18 mouse cellular contexts compared by ENCODE assay signal in genomic region chr9:56420892-56421601, GRCm38 (mm10). TPM values are rescaled to one million over a fixed set of nuclear protein-coding genes. Genes with fewer than 3 reads are reported as not detected.
DNase-seq lines count a peak whose midpoint lies in the region; ATAC-seq and TF ChIP-seq lines count a peak whose summit lies in the region.
"Had no signal": no experiment of that assay in that cellular context is flagged by ENCODE, and none has a peak within 500 bp of the region (broad histone marks: within the 10 kb centered on the region; RNA-seq: fewer than 3 reads in every experiment).

No protein-coding gene starts in this region.

- no peak overlapping the region for H3K4me2 ChIP-seq in limb, embryonic 13.5 days (replicated peaks)
- H3K4me2 ChIP-seq in CH12.LX (ENCODE audit: insufficient read depth, low read depth, poor library complexity, severe bottlenecking), result peak overlapping the region; percentile 93
- H3K4me2 ChIP-seq in liver, embryonic 15.5 days, result 0 out of 2 replicates have a peak overlapping the region, but pooled peaks have one; percentile 4
- H3K4me2 ChIP-seq: forebrain, embryonic 13.5 days had no signal

- no peak for TF ChIP-seq RAD21 in CH12.LX (IDR thresholded peaks at IDR 0.05; ENCODE audit: low read depth, low read length)

- TF ChIP-seq CTCF in gastrocnemius, adult 2 months (IDR thresholded peaks at IDR 0.05), result no peak
- no peak for TF ChIP-seq CTCF in CH12.LX (conservative IDR thresholded peaks at IDR 0.05 in 1 of 2, IDR thresholded peaks at IDR 0.05 in 1 of 2; ENCODE audit: low read depth in 2 of 2, low read length in 2 of 2)

- in situ Hi-C loops in CH12.LX (cut with MboI; ENCODE audit: low pct_ligation_motif_present, low pct_unique_long_range_greater_than_20kb, low sequenced_read_pairs), result loop anchor here (5.0 to 25.0 kb wide), 2 partner anchors 81 to 159 kb away; no protein-coding TSS in a partner anchor

- H3K9me3 ChIP-seq in limb, embryonic 13.5 days, result no peaks in the 10 kb centered on the region
- H3K9me3 ChIP-seq in limb, embryonic 10.5 days (replicated peaks), result no peaks in the 10 kb centered on the region
- no peaks in the 10 kb centered on the region for H3K9me3 ChIP-seq in CH12.LX (replicated peaks; ENCODE audit: low read length)
- H3K9me3 ChIP-seq in liver, embryonic 15.5 days (replicated peaks), result no peaks in the 10 kb centered on the region
- H3K9me3 ChIP-seq: embryonic facial prominence, embryonic 15.5 days; forebrain, embryonic 13.5 days; G1E; lung, embryonic 15.5 days had no signal

- peak overlapping the region; percentile 53 for H3K27ac ChIP-seq in gastrocnemius, adult 2 months
- no peak overlapping the region for H3K27ac ChIP-seq in limb, embryonic 13.5 days
- no peak overlapping the region for H3K27ac ChIP-seq in limb, embryonic 10.5 days
- H3K27ac ChIP-seq in CH12.LX (ENCODE audit: insufficient read depth, low read depth), result peak overlapping the region; percentile 41
- H3K27ac ChIP-seq in liver, embryonic 15.5 days (replicated peaks), result no peak overlapping the region
- H3K27ac ChIP-seq: embryonic facial prominence, embryonic 15.5 days; forebrain, embryonic 13.5 days; lung, embryonic 15.5 days; stomach, postnatal 0 days had no signal

- no peaks in the 10 kb centered on the region for H3K27me3 ChIP-seq in limb, embryonic 13.5 days
- H3K27me3 ChIP-seq in limb, embryonic 10.5 days (ENCODE audit: low read depth, poor library complexity, severe bottlenecking), result no peaks in the 10 kb centered on the region
- no peaks in the 10 kb centered on the region for H3K27me3 ChIP-seq in CH12.LX (replicated peaks)
- H3K27me3 ChIP-seq in liver, embryonic 15.5 days, result no peaks in the 10 kb centered on the region
- H3K27me3 ChIP-seq: embryonic facial prominence, embryonic 15.5 days; forebrain, embryonic 13.5 days; lung, embryonic 15.5 days had no signal

- WGBS in limb, embryonic 13.5 days, result 91% methylated on average over 9 of the region's 9 CpGs
- WGBS in limb, embryonic 10.5 days, result 92% methylated on average over 9 of the region's 9 CpGs
- WGBS in liver, embryonic 15.5 days (ENCODE audit: insufficient replicate concordance), result 33% methylated on average over 9 of the region's 9 CpGs

- no peak for DNase-seq in gastrocnemius, adult 2 months
- no peak for DNase-seq in gastrocnemius, postnatal 4 days (ENCODE audit: low spot score in 2 of 2)
- DNase-seq in limb, embryonic 10.5 days (ENCODE audit: low spot score), result no peak
- DNase-seq in CH12.LX (ENCODE audit: extremely low read depth), result no peak
- no peak for DNase-seq in urinary bladder, postnatal 4 days (ENCODE audit: low spot score in 2 of 2)
- DNase-seq: adrenal gland, postnatal 14 days; B cell, adult 2 months; cerebellum, adult 9-10 months; left cerebral cortex, postnatal 4 days; thymus, postnatal 36 days had no signal

- TF ChIP-seq POLR2A in CH12.LX (IDR thresholded peaks at IDR 0.05; ENCODE audit: low read depth, low read length), result no peak

- TF ChIP-seq EP300 in CH12.LX (IDR thresholded peaks at IDR 0.05; ENCODE audit: low read length), result no peak

- H3K9ac ChIP-seq in limb, embryonic 13.5 days, result peak overlapping the region; percentile 2; the same call in 1 of the 2 replicates
- H3K9ac ChIP-seq in CH12.LX (ENCODE audit: insufficient read depth, low read depth), result peak overlapping the region; percentile 81
- H3K9ac ChIP-seq in liver, embryonic 15.5 days, result no peak overlapping the region
- H3K9ac ChIP-seq: embryonic facial prominence, embryonic 15.5 days; forebrain, embryonic 13.5 days; lung, embryonic 15.5 days had no signal

- peaks cover 29% of the 10 kb centered on the region for H3K4me1 ChIP-seq in limb, embryonic 13.5 days
- peaks cover 21% of the 10 kb centered on the region for H3K4me1 ChIP-seq in limb, embryonic 10.5 days
- peaks cover 8 to 47% of the 10 kb centered on the region in 2 experiments for H3K4me1 ChIP-seq in CH12.LX (ENCODE audit: control insufficient read depth in 1 of 2, insufficient read depth in 2 of 2)
- H3K4me1 ChIP-seq in liver, embryonic 15.5 days (replicated peaks), result peaks cover 44% of the 10 kb centered on the region

- intact Hi-C loops in gastrocnemius, adult 2 months (cut with DNase I), result loop anchor here (5.0 kb wide), 1 partner anchor 36 kb away; no protein-coding TSS in a partner anchor

- ATAC-seq in limb, embryonic 13.5 days (ENCODE audit: low FRiP score, low read depth), result no peak
- ATAC-seq in liver, embryonic 15.5 days (ENCODE audit: insufficient read depth), result no peak
- no peak for ATAC-seq in erythroid progenitor cell, adult 5-6 weeks (replicated peaks; ENCODE audit: low FRiP score, poor library complexity, severe bottlenecking)
- ATAC-seq: forebrain, embryonic 13.5 days had no signal

- H3K4me3 ChIP-seq in gastrocnemius, adult 2 months, result no peak overlapping the region
- H3K4me3 ChIP-seq in limb, embryonic 13.5 days, result no peak overlapping the region
- no peak overlapping the region for H3K4me3 ChIP-seq in limb, embryonic 10.5 days
- H3K4me3 ChIP-seq in CH12.LX (replicated peaks in 1 of 3; ENCODE audit: low read depth in 2 of 3, low read length in 2 of 3, poor library complexity in 1 of 3), result peak overlapping the region; percentile 22 to 59 (median 41)
- no peak overlapping the region for H3K4me3 ChIP-seq in liver, embryonic 15.5 days (replicated peaks)
- H3K4me3 ChIP-seq: embryonic facial prominence, embryonic 15.5 days; forebrain, embryonic 13.5 days; lung, embryonic 15.5 days had no signal

- H3K79me2 ChIP-seq in CH12.LX (replicated peaks; ENCODE audit: control insufficient read depth, extremely low read depth, insufficient read depth, poor library complexity, severe bottlenecking), result peaks cover 49% of the 10 kb centered on the region

- H3K36me3 ChIP-seq in limb, embryonic 13.5 days, result no peaks in the 10 kb centered on the region; the same call in 1 of the 2 replicates
- H3K36me3 ChIP-seq in limb, embryonic 10.5 days, result peaks cover 6% of the 10 kb centered on the region; the same call in 1 of the 2 replicates
- peaks cover 0 to 6% of the 10 kb centered on the region in 2 experiments for H3K36me3 ChIP-seq in CH12.LX (replicated peaks in 1 of 2; ENCODE audit: control insufficient read depth in 1 of 2, insufficient read depth in 1 of 2, low read length in 1 of 2)
- H3K36me3 ChIP-seq in liver, embryonic 15.5 days (replicated peaks), result no peaks in the 10 kb centered on the region
- H3K36me3 ChIP-seq: embryonic facial prominence, embryonic 15.5 days; lung, embryonic 15.5 days had no signal

- dilution Hi-C loops in CH12.LX (cut with MboI; ENCODE audit: extremely low pct_ligation_motif_present, extremely low pct_unique_long_range_greater_than_20kb, low sequenced_read_pairs), result no loop called here

TF ChIP-seq in CH12.LX, 34 proteins besides CTCF, POLR2A, EP300 and RAD21:
- TF ChIP-seq CHD1 (IDR thresholded peaks at IDR 0.05; ENCODE audit: low read depth, low read length), result peak; percentile 70
- TF ChIP-seq UBTF (IDR thresholded peaks at IDR 0.05; ENCODE audit: low read depth, low read length), result no peak
- TF ChIP-seq SIN3A (IDR thresholded peaks at IDR 0.05; ENCODE audit: low read length), result peak; percentile 35; the same call in 1 of the 2 replicates
- TF ChIP-seq RCOR1 (conservative IDR thresholded peaks at IDR 0.05; ENCODE audit: low read depth, low read length), result no peak
- TF ChIP-seq MYC (IDR thresholded peaks at IDR 0.05; ENCODE audit: low read depth, low read length), result no peak
- TF ChIP-seq POLR2AphosphoS2 (IDR thresholded peaks at IDR 0.05; ENCODE audit: low read depth, low read length), result no peak
TF ChIP-seq in CH12.LX: peak in this region for 2.

RNA-seq across cellular contexts. Expression of gene Hmg20a, which starts 2.6 kb away (rescaled TPM):
- total RNA-seq in gastrocnemius, adult 2 months (2021), result 10 to 100 TPM; 14.7 to 14.8 TPM
- 10 to 100 TPM; 43.2 to 44.0 TPM for total RNA-seq in gastrocnemius, postnatal 4 days (2021)
- polyA plus RNA-seq in limb, embryonic 13.5 days (2015; fragmentation: Nextera tagmentation; extraction: Ambion mirVana), result 73.1 and 73.4 TPM in 2 replicates
- polyA plus RNA-seq in limb, embryonic 10.5 days (2016; fragmentation: Nextera tagmentation; extraction: Ambion mirVana), result 56.2 and 67.5 TPM in 2 replicates
- total RNA-seq in CH12.LX (2012; rRNA removed) (12.1 and 14.5 TPM in 2 replicates), CH12.LX (2014; rRNA removed) (6.3 and 8.5 TPM in 2 replicates)
- 13.6 and 17.2 TPM in 2 replicates for polyA plus RNA-seq in CH12.LX (2012; ENCODE audit: insufficient read length, low read depth)
- 11.5 and 12.8 TPM in 2 replicates for polyA plus RNA-seq in liver, embryonic 15.5 days (2015; fragmentation: Nextera tagmentation; extraction: Ambion mirVana)
- total RNA-seq in erythroid progenitor cell, adult 5-6 weeks (2015; ENCODE audit: low replicate concordance), result 7.2 and 10.9 TPM in 2 replicates
- 4.0 and 8.0 TPM in 2 replicates for total RNA-seq in erythroid progenitor cell, adult 5-6 weeks (2017; ENCODE audit: low replicate concordance)

RNA-seq across cellular contexts. Expression of gene Peak1, which starts 3.2 kb away (rescaled TPM):
- 10 to 100 TPM; 10.8 to 18.2 TPM for total RNA-seq in gastrocnemius, adult 2 months (2021)
- total RNA-seq in gastrocnemius, postnatal 4 days (2021), result 10 to 100 TPM; 30.3 to 34.3 TPM
- 9.7 and 9.9 TPM in 2 replicates for polyA plus RNA-seq in limb, embryonic 13.5 days (2015; fragmentation: Nextera tagmentation; extraction: Ambion mirVana)
- polyA plus RNA-seq in limb, embryonic 10.5 days (2016; fragmentation: Nextera tagmentation; extraction: Ambion mirVana), result 5.3 and 6.1 TPM in 2 replicates
- total RNA-seq in CH12.LX (2012; rRNA removed) (5.4 and 5.7 TPM in 2 replicates), CH12.LX (2014; rRNA removed) (2.2 and 2.8 TPM in 2 replicates)
- 12.1 and 13.3 TPM in 2 replicates for polyA plus RNA-seq in CH12.LX (2012; ENCODE audit: insufficient read length, low read depth)
- polyA plus RNA-seq in liver, embryonic 15.5 days (2015; fragmentation: Nextera tagmentation; extraction: Ambion mirVana), result 2.4 and 2.8 TPM in 2 replicates
- total RNA-seq in erythroid progenitor cell, adult 5-6 weeks (2015; ENCODE audit: low replicate concordance), result 6.3 and 18.7 TPM in 2 replicates
- 0.90 and 3.2 TPM in 2 replicates for total RNA-seq in erythroid progenitor cell, adult 5-6 weeks (2017; ENCODE audit: low replicate concordance)

Comparison
In these comparisons a context has a peak if more than half of its experiments do, and no peak if none do; other contexts are left out.
1. H3K27ac ChIP-seq: peak in gastrocnemius, adult 2 months (single experiment) and CH12.LX (single experiment); none in limb, embryonic 13.5 days (single experiment), limb, embryonic 10.5 days (single experiment) and liver, embryonic 15.5 days (single experiment).
2. H3K4me3 ChIP-seq: peak in CH12.LX (3 of 3); none in gastrocnemius, adult 2 months (single experiment), limb, embryonic 13.5 days (single experiment), limb, embryonic 10.5 days (single experiment) and liver, embryonic 15.5 days (single experiment).